8 mouse cellular contexts compared by ENCODE assay signal in genomic region chr7:132656548-132656947, GRCm38 (mm10). TPM values are rescaled to one million over a fixed set of nuclear protein-coding genes. Genes with fewer than 3 reads are reported as not detected.
DNase-seq lines count a peak whose midpoint lies in the region; ATAC-seq lines count a peak whose summit lies in the region.

No protein-coding gene starts in this region.

- ATAC-seq in hindbrain, embryonic 15.5 days (ENCODE audit: low FRiP score, low read depth), result peak; percentile 40; the same call in 1 of the 2 replicates

- H3K4me1 ChIP-seq in hindbrain, embryonic 15.5 days (replicated peaks), result peaks cover 21% of the 10 kb centered on the region

- no peak overlapping the region; the same call in 1 of the 2 replicates for H3K27ac ChIP-seq in hindbrain, embryonic 15.5 days (replicated peaks)

- DNase-seq in T-cell, adult 2 months (ENCODE audit: low spot score), result peak; percentile 75
- peak; percentile 92 to 98 for DNase-seq in cerebellum, postnatal 25 days
- DNase-seq in frontal cortex, postnatal 36 days (ENCODE audit: low spot score in 2 of 2), result peak; percentile 84
- DNase-seq in layer of hippocampus, postnatal 36 days, result peak; percentile 83 to 84
- peak; percentile 96 for DNase-seq in lung, postnatal 36 days
- DNase-seq in retina, embryonic 14.5 days (ENCODE audit: low spot score), result peak; percentile 89
- peak; percentile 77 to 82 for DNase-seq in thymus, postnatal 36 days

- H3K9ac ChIP-seq in hindbrain, embryonic 15.5 days, result no peak overlapping the region

- no peaks in the 10 kb centered on the region for H3K9me3 ChIP-seq in hindbrain, embryonic 15.5 days

- WGBS in hindbrain, embryonic 15.5 days, result 3% methylated on average over 3 of the region's 3 CpGs

- no peak overlapping the region for H3K4me3 ChIP-seq in hindbrain, embryonic 15.5 days

- no peaks in the 10 kb centered on the region for H3K36me3 ChIP-seq in hindbrain, embryonic 15.5 days

- H3K27me3 ChIP-seq in hindbrain, embryonic 15.5 days, result no peaks in the 10 kb centered on the region

- H3K4me2 ChIP-seq in hindbrain, embryonic 15.5 days, result no peak overlapping the region

RNA-seq across cellular contexts. Expression of gene Lhpp, which starts 46.1 kb away (rescaled TPM):
- polyA plus RNA-seq in hindbrain, embryonic 15.5 days (2015; fragmentation: Nextera tagmentation; extraction: Ambion mirVana), result 45.8 and 50.6 TPM in 2 replicates
- total RNA-seq in layer of hippocampus, postnatal 36 days (2021), result 10 to 100 TPM; 25.5 to 26.0 TPM

RNA-seq across cellular contexts. Expression of gene Nkx1-2, which starts 57.1 kb away (rescaled TPM):
- 0.52 and 0.63 TPM in 2 replicates for polyA plus RNA-seq in hindbrain, embryonic 15.5 days (2015; fragmentation: Nextera tagmentation; extraction: Ambion mirVana)
- not detected for total RNA-seq in layer of hippocampus, postnatal 36 days (2021)
